ENCODE assay signal across 10 mouse cellular contexts in genomic region chr7:63912924-63913723, GRCm38 (mm10). TPM values are rescaled to one million over a fixed set of nuclear protein-coding genes. Genes with fewer than 3 reads are reported as not detected.
A peak's percentile ranks its signal among the peaks of the same experiment; 100 is the strongest.
DNase-seq lines count a peak whose midpoint lies in the region; ATAC-seq and TF ChIP-seq lines count a peak whose summit lies in the region.
"Had no signal": no experiment of that assay in that cellular context is flagged by ENCODE, and none has a peak within 500 bp of the region (broad histone marks: within the 10 kb centered on the region; RNA-seq: fewer than 3 reads in every experiment).

No protein-coding gene starts in this region.

- peak overlapping the region; percentile 93 for H3K27ac ChIP-seq in cerebellum, adult 2 months (ENCODE audit: insufficient read depth, low read length)
- H3K27ac ChIP-seq in liver, adult 2 months (replicated peaks; ENCODE audit: insufficient read depth, low read depth, low read length) = peak overlapping the region; percentile 99
- no peak overlapping the region for H3K27ac ChIP-seq in liver, embryonic 12.5 days
- peak overlapping the region; percentile 72; the same call in 1 of the 2 replicates for H3K27ac ChIP-seq in embryonic facial prominence, embryonic 15.5 days (replicated peaks)
- 0 out of 2 replicates have a peak overlapping the region, but pooled peaks have one; percentile 27 for H3K27ac ChIP-seq in midbrain, embryonic 14.5 days (replicated peaks; ENCODE audit: low read depth, low read length)

- no peaks in the 10 kb centered on the region for H3K9me3 ChIP-seq in liver, embryonic 12.5 days (replicated peaks)
- no peaks in the 10 kb centered on the region for H3K9me3 ChIP-seq in embryonic facial prominence, embryonic 15.5 days (replicated peaks)
- no peaks in the 10 kb centered on the region for H3K9me3 ChIP-seq in midbrain, embryonic 14.5 days (ENCODE audit: control insufficient read depth, low read length)

- H3K4me1 ChIP-seq in cerebellum, adult 2 months (ENCODE audit: control insufficient read depth, insufficient read depth, low read length) = peaks cover 78% of the 10 kb centered on the region
- peaks cover 67% of the 10 kb centered on the region for H3K4me1 ChIP-seq in liver, adult 2 months (ENCODE audit: control insufficient read depth, insufficient read depth, low read length)
- peaks cover 90% of the 10 kb centered on the region for H3K4me1 ChIP-seq in liver, embryonic 12.5 days
- peaks cover 62% of the 10 kb centered on the region for H3K4me1 ChIP-seq in embryonic facial prominence, embryonic 15.5 days
- peaks cover 29% of the 10 kb centered on the region for H3K4me1 ChIP-seq in midbrain, embryonic 14.5 days (ENCODE audit: control insufficient read depth, insufficient read depth, low read length)

- H3K79me2 ChIP-seq in liver, adult 2 months (ENCODE audit: control insufficient read depth, insufficient read depth, low read length) = peaks cover 60% of the 10 kb centered on the region

- TF ChIP-seq POLR2A in cerebellum, adult 2 months (IDR thresholded peaks at IDR 0.05; ENCODE audit: borderline replicate concordance, insufficient read depth, low read length) = no peak
- no peak for TF ChIP-seq POLR2A in liver, adult 2 months (IDR thresholded peaks at IDR 0.05; ENCODE audit: extremely low read depth, insufficient read depth, low read length)

- no peaks in the 10 kb centered on the region for H3K36me3 ChIP-seq in liver, adult 2 months (ENCODE audit: control insufficient read depth, insufficient read depth, low read length)
- H3K36me3 ChIP-seq in liver, embryonic 12.5 days = peaks cover 8% of the 10 kb centered on the region; the same call in 1 of the 2 replicates
- no peaks in the 10 kb centered on the region for H3K36me3 ChIP-seq in embryonic facial prominence, embryonic 15.5 days
- no peaks in the 10 kb centered on the region for H3K36me3 ChIP-seq in midbrain, embryonic 14.5 days (ENCODE audit: control insufficient read depth, insufficient read depth, low read length)

- no peak overlapping the region for H3K4me2 ChIP-seq in liver, embryonic 12.5 days
- H3K4me2 ChIP-seq in embryonic facial prominence, embryonic 15.5 days (replicated peaks) = no peak overlapping the region
- H3K4me2 ChIP-seq in midbrain, embryonic 14.5 days (ENCODE audit: low read length) = no peak overlapping the region

- H3K27me3 ChIP-seq in cerebellum, adult 2 months (ENCODE audit: control insufficient read depth, insufficient read depth, low read length) = no peaks in the 10 kb centered on the region
- no peaks in the 10 kb centered on the region for H3K27me3 ChIP-seq in liver, adult 2 months (ENCODE audit: control insufficient read depth, insufficient read depth, low read length)
- no peaks in the 10 kb centered on the region for H3K27me3 ChIP-seq in liver, embryonic 12.5 days (replicated peaks)
- H3K27me3 ChIP-seq in embryonic facial prominence, embryonic 15.5 days = no peaks in the 10 kb centered on the region
- H3K27me3 ChIP-seq in midbrain, embryonic 14.5 days (ENCODE audit: control insufficient read depth, insufficient read depth, low read length) = no peaks in the 10 kb centered on the region

- no peak for TF ChIP-seq CTCF in cerebellum, adult 2 months (IDR thresholded peaks at IDR 0.05; ENCODE audit: borderline replicate concordance, insufficient read depth, low read depth, low read length)
- TF ChIP-seq CTCF in liver, adult 2 months (IDR thresholded peaks at IDR 0.05; ENCODE audit: low read depth, low read length) = no peak

- ATAC-seq in liver, embryonic 12.5 days = no peak
- ATAC-seq in embryonic facial prominence, embryonic 15.5 days (ENCODE audit: insufficient number of reproducible peaks, low FRiP score, low TSS enrichment, low read depth) = no peak
- no peak for ATAC-seq in midbrain, embryonic 14.5 days (ENCODE audit: low FRiP score, low TSS enrichment)

- no peak for DNase-seq in cerebellum, adult 2 months
- no peak for DNase-seq in cerebellum, adult 18-20 months
- no peak for DNase-seq in liver, adult 2 months (ENCODE audit: extremely low read depth, low read depth, low spot score)
- no peak for DNase-seq in midbrain, embryonic 14.5 days
- DNase-seq in right cerebral cortex, postnatal 4 days = no peak
- no peak for DNase-seq in adrenal gland, adult 18-20 months (ENCODE audit: low spot score in 2 of 2)
- DNase-seq: adrenal gland, postnatal 25 days; layer of hippocampus, adult 9-11 months had no signal

- WGBS in cerebellum, adult 2 months = 62% methylated on average over 12 of the region's 12 CpGs
- WGBS in liver, adult 2 months = 78% methylated on average over 12 of the region's 12 CpGs
- 71% methylated on average over 12 of the region's 12 CpGs for WGBS in liver, embryonic 12.5 days (ENCODE audit: insufficient replicate concordance)
- WGBS in embryonic facial prominence, embryonic 15.5 days = 57% methylated on average over 12 of the region's 12 CpGs
- WGBS in midbrain, embryonic 14.5 days = 18% methylated on average over 12 of the region's 12 CpGs

- peak overlapping the region; percentile 10 for H3K9ac ChIP-seq in liver, adult 2 months (ENCODE audit: low read depth, low read length)
- no peak overlapping the region for H3K9ac ChIP-seq in liver, embryonic 12.5 days
- H3K9ac ChIP-seq in embryonic facial prominence, embryonic 15.5 days = no peak overlapping the region
- no peak overlapping the region for H3K9ac ChIP-seq in midbrain, embryonic 14.5 days (replicated peaks; ENCODE audit: low read length)

- H3K4me3 ChIP-seq in cerebellum, adult 2 months (replicated peaks; ENCODE audit: insufficient read depth, low read depth, low read length) = no peak overlapping the region
- no peak overlapping the region for H3K4me3 ChIP-seq in liver, adult 2 months (ENCODE audit: insufficient read depth, low read depth, low read length)
- H3K4me3 ChIP-seq in liver, embryonic 12.5 days = no peak overlapping the region
- H3K4me3 ChIP-seq in embryonic facial prominence, embryonic 15.5 days (replicated peaks) = no peak overlapping the region
- H3K4me3 ChIP-seq in midbrain, embryonic 14.5 days (replicated peaks; ENCODE audit: low read depth, low read length) = no peak overlapping the region

RNA-seq across cellular contexts. Expression of gene E030018B13Rik, which starts 3.5 kb away (rescaled TPM):
- not detected in 2 replicates for polyA plus RNA-seq in cerebellum, adult 2 months (2012; rRNA removed)
- total RNA-seq in liver, adult 2 months (2014; rRNA removed) = 0.09 TPM in 1 of 2 replicates, not detected in the other
- not detected in 2 replicates for polyA plus RNA-seq in liver, adult 2 months (2012; rRNA removed)
- not detected in 2 replicates for polyA plus RNA-seq in liver, embryonic 12.5 days (2016; fragmentation: Nextera tagmentation; extraction: Ambion mirVana)
- 0.16 and 0.22 TPM in 2 replicates for polyA plus RNA-seq in embryonic facial prominence, embryonic 15.5 days (2015; fragmentation: Nextera tagmentation; extraction: Ambion mirVana)
- polyA plus RNA-seq in midbrain, embryonic 14.5 days (2014; fragmentation: Nextera tagmentation; extraction: Ambion mirVana) = not detected in 2 replicates
- total RNA-seq in adrenal gland, adult 18-20 months (2021) = not detected
- total RNA-seq: adrenal gland, postnatal 25 days had no signal

RNA-seq across cellular contexts. Expression of gene Klf13, which starts 25.6 kb away (rescaled TPM):
- 60.8 and 68.9 TPM in 2 replicates for polyA plus RNA-seq in cerebellum, adult 2 months (2012; rRNA removed)
- 26.2 and 26.4 TPM in 2 replicates for total RNA-seq in liver, adult 2 months (2014; rRNA removed)
- polyA plus RNA-seq in liver, adult 2 months (2012; rRNA removed) = 14.1 and 19.8 TPM in 2 replicates
- 17.7 and 20.8 TPM in 2 replicates for polyA plus RNA-seq in liver, embryonic 12.5 days (2016; fragmentation: Nextera tagmentation; extraction: Ambion mirVana)
- 39.2 and 39.9 TPM in 2 replicates for polyA plus RNA-seq in embryonic facial prominence, embryonic 15.5 days (2015; fragmentation: Nextera tagmentation; extraction: Ambion mirVana)
- polyA plus RNA-seq in midbrain, embryonic 14.5 days (2014; fragmentation: Nextera tagmentation; extraction: Ambion mirVana) = 20.5 and 24.9 TPM in 2 replicates
- 10 to 100 TPM; 52.5 to 58.4 TPM for total RNA-seq in adrenal gland, adult 18-20 months (2021)
